Mouse (Mus musculus): ENCODE measurements around the gene BC030870.
"Not testable (repeated sequence)": the region's sequence is repeated elsewhere in the genome, so short reads cannot be mapped to it uniquely, and the experiment has no call there.

BC030870 gene

DNA sequence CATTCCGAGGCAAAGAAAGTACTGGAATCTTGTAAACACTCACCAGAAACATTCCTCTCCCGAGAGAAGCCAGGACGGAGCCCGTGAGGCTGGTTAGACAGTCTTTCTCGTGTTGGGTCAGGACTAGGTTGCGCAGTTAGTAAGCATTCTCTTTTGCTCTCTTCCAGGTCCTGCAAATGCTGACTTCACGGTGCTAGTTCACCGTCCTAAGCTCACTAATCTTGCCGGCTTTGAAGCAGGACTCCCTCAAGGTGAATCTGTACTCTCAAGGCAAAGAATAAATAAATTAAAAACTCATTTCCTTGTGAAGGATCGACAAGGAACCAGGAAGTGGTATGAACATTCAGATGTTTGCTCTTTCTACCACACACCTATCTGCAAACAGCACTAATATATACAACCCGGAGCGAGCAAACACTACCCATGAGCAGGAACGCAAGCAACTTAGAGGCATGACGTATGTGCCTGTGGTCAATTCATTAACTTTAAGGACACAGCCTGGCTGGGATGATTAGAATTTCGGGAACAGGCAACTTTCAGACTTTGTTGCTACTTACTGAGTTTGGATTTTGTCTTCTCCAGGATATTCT is at the start of gene BC030870:
Gene BC030870, minus strand, starts transcription at position 365 of the 590 bp plus-strand sequence.
- DNase-seq, result no peak

GRCm38 (mm10) chr8:65174746-65175476 is 45.5 kb upstream of the BC030870 start:
- DNase-seq, result no peak

- DNase-seq, result no peak
These were observed 39.8 kb upstream of the BC030870 start for GRCm38 (mm10) chr8:65169184-65169583.

GRCm38 (mm10) chr8:65160676-65161075 is 31.3 kb upstream of the BC030870 start:
- DNase-seq, result not testable (repeated sequence)

- no peak for DNase-seq
These were observed 29.9 kb upstream of the BC030870 start for GRCm38 (mm10) chr8:65159096-65159748.

- no peak for DNase-seq
These were observed 28.5 kb upstream of the BC030870 start for GRCm38 (mm10) chr8:65157901-65158300.

DNA sequence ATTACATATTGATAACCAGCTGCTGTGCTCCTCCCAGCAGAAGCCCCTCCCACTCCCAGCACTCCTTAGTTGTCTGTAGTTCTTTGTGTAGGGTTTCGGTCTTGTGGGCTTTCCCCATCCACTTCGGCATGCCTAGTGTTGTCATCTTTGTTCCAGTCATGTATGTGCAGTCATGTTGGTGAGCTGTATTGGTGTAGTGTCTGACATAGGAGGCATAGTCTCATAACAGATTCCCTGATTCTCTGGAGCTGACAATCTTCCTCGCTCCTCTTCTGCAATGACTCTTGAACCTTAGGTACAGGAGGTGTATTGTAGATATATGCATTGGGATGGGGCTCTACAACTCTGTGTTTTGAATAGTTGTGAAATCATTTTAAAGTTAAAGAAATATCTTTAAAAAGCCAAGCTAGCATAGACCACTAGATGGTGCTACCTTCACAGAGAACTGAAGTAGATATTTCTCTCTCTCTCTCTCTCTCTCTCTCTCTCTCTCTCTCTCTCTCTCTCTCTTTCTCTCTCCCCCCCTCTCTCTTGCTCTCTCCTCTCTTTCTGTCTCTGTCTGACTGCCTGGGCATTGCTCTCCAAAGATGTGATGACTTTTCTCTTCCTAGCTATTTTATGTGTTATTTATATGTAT is 9.6 kb upstream of the BC030870 start:
- no peak for DNase-seq

GRCm38 (mm10) chr8:65126454-65126853 is 2.9 kb downstream of the BC030870 start:
- DNase-seq, result no peak

DNA sequence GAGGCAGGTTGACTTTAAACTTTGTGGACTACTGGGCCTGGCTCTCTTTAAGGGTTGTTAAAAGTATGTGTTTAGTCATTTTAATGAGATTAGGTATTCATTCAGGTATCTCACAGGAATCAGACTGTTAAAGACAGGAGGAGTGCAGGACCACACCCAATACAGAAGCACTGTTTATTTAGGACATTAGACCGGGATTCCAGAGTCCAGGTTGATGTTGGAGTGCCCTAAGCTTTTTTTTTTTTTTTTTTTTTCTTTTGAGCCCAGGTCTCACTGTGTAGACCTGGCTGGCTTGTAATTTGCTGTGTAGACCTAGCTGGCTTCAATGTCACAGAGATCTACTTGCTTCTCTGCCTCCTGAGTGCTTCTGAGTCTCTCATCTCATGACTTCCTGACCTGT is 3.3 kb downstream of the BC030870 start:
- DNase-seq, result no peak

DNA sequence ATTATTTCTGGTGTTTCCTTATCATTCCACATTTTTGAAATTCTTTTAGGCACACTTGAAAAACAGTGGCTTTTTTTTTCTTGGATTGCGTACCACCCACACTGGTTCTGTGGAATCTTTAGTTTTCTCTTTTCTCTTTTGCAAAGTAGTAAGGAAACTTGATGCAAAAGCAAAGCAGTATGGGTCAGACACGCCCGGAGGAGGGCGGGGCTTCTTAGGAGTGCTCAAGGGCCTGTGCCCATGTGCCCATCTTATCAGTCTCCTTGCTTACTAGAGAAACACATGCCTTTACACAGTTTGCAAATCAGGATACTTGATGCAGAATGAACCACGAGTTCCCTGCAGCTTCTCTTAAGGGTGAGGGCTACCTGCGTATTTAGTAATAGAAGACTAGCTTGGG is 17.3 kb downstream of the BC030870 start:
- DNase-seq, result no peak

- DNase-seq, result peak; percentile 65 to 88
These were observed 19.1 kb downstream of the BC030870 start for GRCm38 (mm10) chr8:65110285-65110691.

DNA sequence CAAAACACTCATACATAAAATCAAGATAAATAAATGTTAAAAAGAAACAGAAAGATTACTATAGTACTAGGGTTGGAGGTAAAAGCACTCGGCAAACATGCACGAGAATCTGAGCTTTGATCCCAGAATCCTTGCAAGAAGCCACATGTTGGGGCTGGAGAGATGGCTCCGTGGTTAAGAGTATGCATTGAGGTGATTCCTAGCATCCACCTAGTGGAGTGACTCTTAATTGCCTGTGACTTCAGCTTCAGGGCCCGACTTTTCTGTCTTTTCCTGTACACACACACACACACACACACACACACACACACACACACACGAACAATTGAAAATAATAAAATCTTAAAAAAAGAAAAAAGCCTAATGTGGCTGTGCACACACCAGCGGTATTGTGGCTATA is 20.4 kb downstream of the BC030870 start:
- DNase-seq, result no peak

DNA sequence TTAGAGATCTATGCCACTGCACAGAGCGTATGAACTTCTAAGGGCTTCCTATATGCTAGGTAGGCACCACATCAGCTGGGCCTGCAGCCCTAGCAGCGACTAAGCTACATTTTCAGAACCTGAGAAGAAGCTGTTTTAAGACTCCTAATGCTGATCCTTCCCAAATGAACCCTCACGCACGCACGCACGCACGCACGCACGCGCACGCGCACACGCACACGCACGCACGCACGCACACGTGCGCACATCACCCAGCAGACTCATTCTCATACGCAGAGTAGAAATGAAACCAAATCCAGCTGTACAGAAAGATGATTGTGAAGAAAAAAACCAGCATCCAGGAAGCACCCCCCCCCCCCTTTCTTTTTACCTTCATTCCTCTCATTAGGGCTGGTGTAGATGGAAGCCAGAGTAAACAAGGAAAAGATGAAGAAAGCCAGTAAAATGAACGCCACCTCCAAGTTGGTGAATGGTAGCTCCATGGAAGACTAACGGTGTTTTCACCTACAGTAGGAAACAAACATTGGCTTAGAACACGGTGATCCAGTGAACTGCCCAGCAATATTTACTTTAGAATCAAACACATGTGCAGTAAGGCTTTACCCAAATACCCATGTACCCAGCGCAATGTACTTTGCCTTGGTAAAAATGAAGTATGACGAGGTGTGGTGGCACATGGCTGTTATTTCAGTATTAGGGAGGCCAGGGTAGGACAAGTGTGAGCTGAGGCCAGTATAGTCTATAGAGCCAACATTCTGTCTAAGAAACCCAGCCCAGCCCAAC is 21.2 kb downstream of the BC030870 start:
- no peak for DNase-seq

GRCm38 (mm10) chr8:65104041-65104440 is 25.3 kb downstream of the BC030870 start:
- DNase-seq, result no peak

DNA sequence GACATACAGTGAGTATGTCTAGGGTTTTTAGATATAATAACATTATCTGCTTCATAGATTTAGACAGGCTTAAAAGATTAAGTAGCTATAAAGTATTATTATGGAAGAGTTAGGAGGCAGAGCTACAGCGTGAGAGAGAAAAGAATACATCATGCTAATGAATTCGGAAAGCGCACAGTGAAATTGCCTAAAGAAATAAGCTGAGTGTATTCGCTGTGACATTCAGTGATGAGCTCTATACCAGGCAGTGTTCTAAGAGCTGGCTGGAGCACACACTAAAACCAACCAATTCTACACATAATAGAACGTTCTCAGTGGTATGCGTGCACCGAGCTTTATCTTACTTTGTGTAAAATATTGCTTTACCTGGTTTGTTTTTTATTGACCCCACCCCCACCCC is 25.7 kb downstream of the BC030870 start:
- no peak for DNase-seq

DNA sequence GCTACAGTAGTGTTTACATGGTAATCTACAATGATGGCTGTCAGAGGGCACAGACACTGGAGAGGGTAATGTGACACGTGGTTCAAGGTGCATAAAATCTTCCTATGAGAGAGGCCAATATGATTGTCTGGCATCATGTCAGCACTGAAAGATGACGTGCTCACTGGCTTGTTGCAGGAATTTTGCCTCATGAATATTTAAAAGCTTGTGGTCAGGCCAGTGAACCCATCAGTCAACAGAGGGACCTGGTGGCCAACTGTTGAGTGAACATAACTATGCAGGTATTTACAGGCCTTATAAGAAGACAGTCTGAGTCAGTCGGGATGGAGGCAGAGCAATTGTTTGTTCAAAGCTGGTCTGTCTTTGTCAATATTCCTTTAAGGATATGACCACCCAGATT is 29.6 kb downstream of the BC030870 start:
- peak; percentile 57 to 66 for DNase-seq

DNA sequence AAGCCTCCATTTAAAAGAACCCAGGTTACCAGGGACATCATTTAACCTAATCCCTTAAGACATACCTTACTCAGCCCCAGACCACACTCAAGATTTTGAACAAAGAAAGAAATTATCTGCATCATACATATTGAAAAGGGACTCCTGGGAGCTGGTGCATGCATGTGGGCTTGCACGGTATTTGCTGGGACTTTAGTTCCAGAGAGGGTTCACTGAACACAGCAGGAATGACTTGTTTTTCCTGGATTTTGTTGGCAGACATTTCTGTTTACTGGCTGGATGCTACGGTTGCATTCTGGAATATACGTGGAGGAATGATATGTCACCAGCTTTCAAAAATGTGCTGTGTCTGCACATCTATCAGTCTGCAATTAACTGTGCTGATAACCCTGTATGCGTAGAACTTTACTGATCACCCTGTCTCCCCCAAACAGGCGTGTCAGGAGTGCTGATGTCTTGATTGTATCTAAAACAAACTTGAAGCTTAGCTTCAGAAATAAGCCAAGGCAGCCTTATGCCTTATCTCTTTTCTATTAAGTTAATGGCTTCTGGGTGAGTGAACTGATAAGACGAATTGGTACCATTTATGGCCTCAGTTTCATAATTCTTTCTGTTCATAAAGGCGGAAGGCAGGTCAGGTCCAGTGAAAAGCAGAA is 31.5 kb downstream of the BC030870 start:
- peak in 1 of 2 experiments; percentile 36 for DNase-seq

GRCm38 (mm10) chr8:65089781-65090180 is 39.6 kb downstream of the BC030870 start:
- DNase-seq, result no peak

DNA sequence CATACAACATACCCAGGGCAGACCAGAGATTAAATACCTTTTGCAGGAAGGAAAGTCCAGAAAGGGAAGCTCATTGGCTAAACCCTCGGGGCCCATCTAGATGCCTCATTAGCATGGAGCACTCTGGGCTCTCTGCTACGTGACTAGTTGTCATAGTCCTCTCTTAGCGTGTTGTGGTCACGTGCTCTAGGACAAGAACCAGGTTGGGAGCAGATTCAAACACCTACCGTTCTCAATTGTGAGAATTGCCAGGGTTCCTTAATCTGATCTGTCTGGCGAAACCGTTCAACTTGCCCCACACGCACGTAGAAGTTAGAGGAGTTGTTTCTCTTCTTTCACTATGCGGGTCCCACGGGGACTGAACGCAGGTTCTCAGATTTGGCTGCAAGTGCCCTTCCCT is 41.2 kb downstream of the BC030870 start:
- DNase-seq, result no peak

DNA sequence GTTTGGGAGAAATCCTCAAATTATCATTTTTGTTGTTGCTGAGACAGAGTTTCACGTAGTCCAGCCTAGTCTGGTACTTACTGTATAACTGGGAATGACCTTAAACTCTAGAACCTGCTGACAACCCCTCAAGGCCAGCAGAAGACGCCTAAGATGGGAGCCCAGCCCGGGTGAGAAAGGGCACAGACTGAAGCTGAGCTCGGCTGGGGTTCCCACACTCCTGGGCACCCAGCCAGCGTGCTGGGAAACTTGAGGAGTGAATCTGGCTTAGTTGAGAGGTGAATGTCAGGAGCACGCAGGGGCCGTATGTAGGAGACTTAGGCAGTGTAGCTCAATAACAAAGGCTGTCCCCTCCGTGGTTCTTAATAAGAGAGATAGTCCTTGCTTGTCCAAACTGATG is 41.7 kb downstream of the BC030870 start:
- DNase-seq, result peak in 1 of 2 experiments; percentile 39

DNA sequence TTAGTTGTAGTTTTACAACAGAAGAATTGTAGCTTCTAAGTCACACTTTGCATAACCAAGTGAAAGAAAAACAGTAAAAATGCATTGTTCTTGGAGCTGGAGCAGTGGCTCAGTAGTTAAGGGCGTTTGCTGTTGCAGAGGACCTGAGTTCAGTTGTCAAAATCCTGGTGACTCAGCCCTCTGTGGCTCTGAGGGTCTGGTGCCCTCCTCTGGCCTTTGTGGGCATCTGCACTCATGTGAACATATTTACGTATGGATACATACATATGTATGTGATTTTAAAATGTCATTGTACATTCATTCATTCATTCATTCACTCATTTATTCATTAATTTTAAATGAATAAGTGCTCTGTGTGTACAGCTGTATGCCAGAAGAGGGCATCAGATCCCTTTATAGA is 43.7 kb downstream of the BC030870 start:
- DNase-seq, result no peak

- no peak for DNase-seq
These were observed 48.6 kb downstream of the BC030870 start for GRCm38 (mm10) chr8:65080731-65081130.

All from kidney, postnatal 36 days (tissue).